Mouse (Mus musculus) stomach, embryonic 16.5 days (tissue): ENCODE measurements around the gene Lrrc4. TPM values are rescaled to one million over a fixed set of nuclear protein-coding genes. Genes with fewer than 3 reads are reported as not detected.

Experiments
- ATAC-seq: fragments of 200-750 bp; cut with Nextera tagmentation; 2 replicates; pipeline ENCODE4 v1.8.0; 2017; ENCODE audit warnings: moderate number of reproducible peaks, moderate TSS enrichment; ENCODE audit not compliant: insufficient read depth, low FRiP score
- H3K27ac ChIP-seq: fragments of 300-500 bp; sonication (generic); 2 replicates; pipeline ENCODE4 v1.5.1; 2014; ENCODE audit warnings: low read length
- H3K27me3 ChIP-seq: fragments of 300-500 bp; sonication (generic); 2 replicates; pipeline ENCODE4 v1.6.1; 2014; ENCODE audit warnings: low read length, control low read depth, mixed read lengths; ENCODE audit not compliant: control insufficient read depth, insufficient read depth
- H3K36me3 ChIP-seq: fragments of 300-500 bp; sonication (generic); 2 replicates; pipeline ENCODE4 v1.6.1; 2014; ENCODE audit warnings: low read length; ENCODE audit not compliant: control insufficient read depth, insufficient read depth
- H3K4me1 ChIP-seq: fragments of 300-500 bp; sonication (generic); 2 replicates; pipeline ENCODE4 v1.6.1; 2014; ENCODE audit warnings: low read length, control low read depth, mixed read lengths; ENCODE audit not compliant: control insufficient read depth, insufficient read depth
- H3K4me2 ChIP-seq: fragments of 300-500 bp; sonication (generic); 2 replicates; pipeline ENCODE4 v1.6.1; 2014; ENCODE audit warnings: low read depth, low read length, mixed read lengths
- H3K4me3 ChIP-seq: fragments of 300-500 bp; sonication (generic); replicated peaks from 2 replicates; pipeline ENCODE4 v1.5.1; 2014; ENCODE audit warnings: mild to moderate bottlenecking, low read length
- H3K9ac ChIP-seq: fragments of 300-500 bp; sonication (generic); 2 replicates; pipeline ENCODE4 v1.6.1; 2014; ENCODE audit warnings: low read length
- H3K9me3 ChIP-seq: fragments of 300-500 bp; sonication (generic); replicated peaks from 2 replicates; pipeline ENCODE4 v1.6.1; 2016; ENCODE audit warnings: low read length, control low read depth; ENCODE audit not compliant: control insufficient read depth
- WGBS: fragments of 180-500 bp; shearing (Covaris S2); extraction: QIAGEN DNeasy Blood & Tissue Kit; methylation state at CpG from one replicate; pipeline ENCODE4 v1.1.7; 2014; 5-methylcytosine and 5-hydroxymethylcytosine counted together
- polyA plus RNA-seq: library from polyadenylated mRNA; unstranded; fragments of >200 nt; fragmentation: Nextera tagmentation; extraction: Ambion mirVana; gene quantifications from 2 replicates; pipeline ENCODE4 v1.2.1, GENCODE M21; 2015

Lrrc4 gene
- polyA plus RNA-seq, 1 experiment from 2014 or later, result 0.72 TPM

DNA sequence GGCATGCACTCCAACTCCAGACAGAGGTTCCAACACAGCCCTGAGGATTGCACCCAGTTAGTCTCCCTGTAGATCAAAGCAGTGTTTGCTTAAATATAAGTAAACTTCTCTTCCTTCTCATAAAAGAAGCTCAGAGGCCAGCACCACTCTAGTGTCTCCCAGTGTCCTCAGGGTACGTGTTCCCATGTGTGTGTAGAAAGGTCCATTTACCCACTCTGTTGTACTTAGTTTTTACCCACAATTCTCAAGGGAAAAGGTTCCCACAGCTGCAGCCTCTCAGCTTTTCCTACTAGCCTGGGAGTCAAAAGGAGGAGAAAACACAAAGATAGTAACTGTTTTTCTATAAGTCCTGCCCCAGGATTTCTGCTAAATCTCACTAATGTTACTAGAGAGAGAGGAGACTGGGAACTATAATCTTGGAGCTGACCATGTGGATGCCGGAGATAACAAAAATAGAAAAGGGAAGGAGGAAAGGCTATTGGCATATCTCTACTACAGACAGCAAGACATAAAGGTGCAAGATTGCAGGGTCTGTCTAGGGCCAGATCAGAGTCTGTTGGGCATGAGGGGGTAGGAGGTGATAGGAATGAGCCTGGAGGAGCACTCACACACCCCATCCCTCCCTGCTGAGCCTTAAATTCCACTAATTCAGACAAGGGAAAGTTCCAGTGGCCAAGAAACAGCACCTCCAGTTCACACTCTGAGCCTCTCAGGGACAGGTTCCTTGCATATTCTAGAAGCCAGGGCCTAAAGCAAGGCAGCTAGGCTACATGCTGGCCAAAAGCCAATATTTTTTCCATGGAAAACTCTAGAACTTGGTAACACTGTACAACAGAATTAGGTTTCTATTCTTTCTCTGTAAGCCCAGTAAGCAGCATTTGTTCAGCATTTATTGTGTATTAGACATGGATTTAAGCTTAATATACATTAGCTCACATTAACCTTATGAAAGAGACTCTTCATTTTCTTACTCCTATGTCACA lies 25.9 kb upstream of the Lrrc4 start:
- Histone ChIP-seq H3K4me1 (peaks cover 26% of the 10 kb centered on the region), H3K27me3 (no peaks in the 10 kb centered on the region), H3K4me2 (no peak overlapping the region), H3K27ac (peak overlapping the region; percentile 4; the same call in 1 of the 2 replicates), H3K4me3 (no peak overlapping the region), H3K9ac (no peak overlapping the region), H3K9me3 (no peaks in the 10 kb centered on the region), H3K36me3 (no peaks in the 10 kb centered on the region)
- 52% methylated on average over 2 of the region's 2 CpGs for WGBS
- no peak for ATAC-seq

DNA sequence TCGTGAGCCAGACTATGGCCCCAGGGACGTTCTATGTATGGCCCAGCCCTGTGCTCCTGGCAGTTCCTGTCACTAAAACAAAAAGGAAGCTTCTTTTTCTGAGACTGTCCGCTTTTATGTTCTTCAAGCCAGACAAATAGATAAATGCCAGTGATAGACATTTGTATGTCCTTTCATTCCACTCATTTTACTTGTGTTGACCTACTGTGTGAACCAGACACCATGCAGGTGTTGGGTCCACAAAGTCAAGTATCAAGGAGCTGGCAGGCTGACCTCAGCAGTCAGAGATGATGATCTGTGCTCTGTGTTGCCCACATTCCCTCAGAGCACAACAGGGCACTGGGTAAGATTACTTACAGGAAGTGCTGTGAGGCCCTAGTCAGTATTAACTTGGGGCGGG lies 25.2 kb upstream of the Lrrc4 start:
- H3K36me3 ChIP-seq, result no peaks in the 10 kb centered on the region
- no peak for ATAC-seq
- WGBS, result 80% methylated on average over 4 of the region's 4 CpGs
- H3K4me1 ChIP-seq, result peaks cover 28% of the 10 kb centered on the region
- no peaks in the 10 kb centered on the region for H3K27me3 ChIP-seq
- H3K4me2 ChIP-seq, result no peak overlapping the region
- H3K27ac ChIP-seq, result no peak overlapping the region
- no peak overlapping the region for H3K9ac ChIP-seq
- H3K4me3 ChIP-seq, result no peak overlapping the region
- no peaks in the 10 kb centered on the region for H3K9me3 ChIP-seq

DNA sequence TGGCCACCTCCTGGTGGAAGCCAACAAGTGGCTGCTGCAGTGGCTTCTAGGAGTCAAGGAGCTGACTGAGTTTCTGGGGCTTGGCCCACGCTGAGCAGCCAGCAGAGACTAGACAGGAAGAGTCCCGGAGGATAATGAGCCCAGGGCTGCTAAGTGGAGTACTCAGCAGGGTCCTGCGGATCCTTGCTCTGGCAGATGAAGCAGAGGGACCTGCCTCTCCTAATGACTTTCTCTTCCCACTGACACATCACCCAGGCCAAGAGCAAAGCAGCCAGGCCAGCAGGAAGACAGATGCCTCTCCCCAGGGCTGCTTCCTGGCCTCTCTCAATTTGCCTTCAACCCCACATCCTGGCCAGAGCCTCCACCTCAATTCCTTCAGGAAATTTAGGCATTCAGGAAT lies 23.9 kb upstream of the Lrrc4 start:
- Histone ChIP-seq H3K4me2 (no peak overlapping the region), H3K4me1 (peaks cover 31% of the 10 kb centered on the region), H3K27ac (no peak overlapping the region), H3K9me3 (no peaks in the 10 kb centered on the region), H3K36me3 (no peaks in the 10 kb centered on the region), H3K4me3 (no peak overlapping the region), H3K9ac (no peak overlapping the region), H3K27me3 (no peaks in the 10 kb centered on the region)
- 39% methylated on average over 3 of the region's 3 CpGs for WGBS
- ATAC-seq, result no peak

DNA sequence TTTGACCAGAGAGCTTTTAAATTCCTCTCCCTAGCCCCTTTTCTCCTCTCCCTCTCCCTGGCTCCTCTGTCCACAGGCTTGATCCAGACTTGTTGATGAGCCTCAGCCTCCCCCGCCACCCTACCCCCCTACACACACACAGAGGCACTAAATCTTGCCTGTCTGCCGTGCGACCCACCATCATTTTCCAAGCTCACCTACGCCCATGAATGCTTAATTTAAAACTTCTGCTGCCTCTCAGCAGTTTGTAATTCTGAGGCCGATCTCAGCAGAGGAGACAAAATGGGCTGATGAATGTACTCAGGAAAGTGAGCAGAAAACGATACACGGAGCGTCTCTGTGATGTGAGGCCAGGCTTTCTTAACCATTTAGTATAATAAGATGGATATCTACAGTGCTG lies 23.1 kb upstream of the Lrrc4 start:
- 50% methylated on average over 8 of the region's 8 CpGs for WGBS
- Histone ChIP-seq H3K9ac (no peak overlapping the region), H3K4me3 (no peak overlapping the region), H3K36me3 (no peaks in the 10 kb centered on the region), H3K4me2 (no peak overlapping the region), H3K27ac (no peak overlapping the region), H3K9me3 (no peaks in the 10 kb centered on the region), H3K27me3 (no peaks in the 10 kb centered on the region), H3K4me1 (peaks cover 32% of the 10 kb centered on the region)
- no peak for ATAC-seq

DNA sequence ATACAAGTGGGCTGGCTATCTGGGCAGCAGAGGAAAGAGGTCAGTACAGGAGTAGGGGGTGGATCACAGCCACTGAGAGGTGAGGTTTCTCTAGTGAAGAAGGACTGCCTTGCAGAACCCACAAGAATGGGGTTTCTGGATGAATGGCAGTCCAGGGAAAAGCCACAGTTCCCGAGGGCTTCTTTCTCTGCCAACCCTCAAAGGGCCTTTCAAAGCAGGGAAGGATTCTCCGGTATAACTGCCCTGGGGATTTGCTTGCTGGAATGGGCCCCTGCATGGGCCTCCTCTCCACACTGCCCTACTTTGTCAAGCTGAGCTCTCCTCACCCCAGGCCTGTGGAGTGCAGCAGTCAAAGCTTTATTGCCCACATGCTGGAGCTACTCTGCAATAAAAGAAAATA lies 22.1 kb upstream of the Lrrc4 start:
- Histone ChIP-seq H3K27ac (no peak overlapping the region), H3K4me3 (no peak overlapping the region), H3K4me1 (peaks cover 41% of the 10 kb centered on the region), H3K4me2 (no peak overlapping the region), H3K9ac (no peak overlapping the region), H3K9me3 (no peaks in the 10 kb centered on the region), H3K27me3 (no peaks in the 10 kb centered on the region), H3K36me3 (no peaks in the 10 kb centered on the region)
- ATAC-seq, result no peak
- WGBS, result 44% methylated on average over 2 of the region's 2 CpGs

- WGBS, result 48% methylated on average over 3 of the region's 3 CpGs
These were observed 21.6 kb upstream of the Lrrc4 start for GRCm38 (mm10) chr6:28853164-28853563.

DNA sequence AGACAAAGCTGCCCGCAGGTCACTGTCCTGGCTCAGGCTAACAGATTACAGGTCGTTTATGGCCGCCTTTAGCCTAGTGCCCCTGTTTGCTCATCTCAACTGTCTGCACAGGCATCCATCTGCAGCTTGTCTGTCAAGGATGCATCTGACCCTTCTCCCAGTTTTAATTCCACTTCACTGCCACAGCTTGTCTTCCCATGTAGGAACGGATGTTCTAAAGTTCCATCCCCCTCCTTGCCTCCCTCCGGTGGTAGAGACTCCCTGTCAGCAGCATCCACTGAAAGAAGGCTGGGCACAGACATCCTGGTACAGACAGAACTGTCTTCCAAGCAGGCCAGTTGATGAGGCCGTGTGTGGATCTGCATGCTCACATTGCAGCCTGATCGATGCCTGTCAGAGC lies 20.8 kb upstream of the Lrrc4 start:
- Histone ChIP-seq H3K4me1 (peaks cover 42% of the 10 kb centered on the region), H3K36me3 (no peaks in the 10 kb centered on the region), H3K9ac (no peak overlapping the region), H3K4me2 (no peak overlapping the region), H3K27me3 (no peaks in the 10 kb centered on the region), H3K27ac (no peak overlapping the region), H3K9me3 (no peaks in the 10 kb centered on the region), H3K4me3 (no peak overlapping the region)
- ATAC-seq, result no peak
- WGBS, result 79% methylated on average over 7 of the region's 7 CpGs

More at GRCm38 (mm10) chr6:28853164-28853563, 21.6 kb upstream of the Lrrc4 start:
- Histone ChIP-seq H3K36me3 (no peaks in the 10 kb centered on the region), H3K4me3 (no peak overlapping the region), H3K4me2 (no peak overlapping the region), H3K27me3 (no peaks in the 10 kb centered on the region), H3K9me3 (no peaks in the 10 kb centered on the region), H3K27ac (no peak overlapping the region), H3K4me1 (peaks cover 45% of the 10 kb centered on the region), H3K9ac (no peak overlapping the region)
- ATAC-seq, result no peak

DNA sequence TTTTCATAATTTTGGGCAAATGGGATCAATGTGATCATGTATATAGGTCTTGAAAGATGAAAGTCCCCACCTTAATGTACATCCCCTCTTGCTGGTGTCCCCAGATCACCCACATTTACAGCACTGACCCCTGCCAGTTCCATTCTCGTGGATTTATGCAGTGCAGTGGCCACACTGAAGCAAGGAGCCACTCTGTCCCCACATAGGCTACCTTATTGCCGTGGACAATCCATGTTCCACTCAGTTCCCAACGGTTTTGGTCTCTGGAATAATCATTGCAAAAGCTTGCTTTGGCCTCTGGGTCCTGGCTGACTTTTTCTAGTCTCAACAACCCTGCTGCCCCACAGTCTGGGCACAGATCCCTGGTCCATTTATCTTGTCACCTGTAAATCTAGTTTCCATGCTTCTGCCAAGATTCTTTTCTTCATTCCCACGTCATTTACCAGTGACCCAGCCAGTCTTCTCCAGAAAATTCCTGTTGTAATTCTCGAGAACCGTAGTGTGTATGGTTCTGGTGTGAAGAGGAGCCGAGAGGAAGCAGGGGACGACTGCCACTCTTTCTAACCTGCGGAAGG lies 18.9 kb upstream of the Lrrc4 start:
- Histone ChIP-seq H3K9ac (no peak overlapping the region), H3K27me3 (no peaks in the 10 kb centered on the region), H3K4me1 (peaks cover 37% of the 10 kb centered on the region), H3K36me3 (no peaks in the 10 kb centered on the region), H3K4me2 (no peak overlapping the region), H3K9me3 (no peaks in the 10 kb centered on the region), H3K4me3 (no peak overlapping the region), H3K27ac (no peak overlapping the region)
- WGBS, result 76% methylated on average over 9 of the region's 9 CpGs
- no peak for ATAC-seq

GRCm38 (mm10) chr6:28849317-28849716 lies 17.8 kb upstream of the Lrrc4 start:
- Histone ChIP-seq H3K27me3 (no peaks in the 10 kb centered on the region), H3K4me3 (no peak overlapping the region), H3K27ac (no peak overlapping the region), H3K4me2 (no peak overlapping the region), H3K36me3 (no peaks in the 10 kb centered on the region), H3K4me1 (peaks cover 34% of the 10 kb centered on the region), H3K9ac (no peak overlapping the region), H3K9me3 (no peaks in the 10 kb centered on the region)
- WGBS, result 43% methylated on average over 3 of the region's 3 CpGs
- ATAC-seq, result peak; percentile 37; the same call in 1 of the 2 replicates
